Mouse (Mus musculus): ENCODE results near the gene Tnfsf10. TPM values are rescaled to one million over a fixed set of nuclear protein-coding genes. Genes with fewer than 3 reads are reported as not detected.

Tnfsf10 gene
- 1.6 and 2.0 TPM in 2 replicates for polyA plus RNA-seq (2015; fragmentation: Nextera tagmentation; extraction: Ambion mirVana)

DNA sequence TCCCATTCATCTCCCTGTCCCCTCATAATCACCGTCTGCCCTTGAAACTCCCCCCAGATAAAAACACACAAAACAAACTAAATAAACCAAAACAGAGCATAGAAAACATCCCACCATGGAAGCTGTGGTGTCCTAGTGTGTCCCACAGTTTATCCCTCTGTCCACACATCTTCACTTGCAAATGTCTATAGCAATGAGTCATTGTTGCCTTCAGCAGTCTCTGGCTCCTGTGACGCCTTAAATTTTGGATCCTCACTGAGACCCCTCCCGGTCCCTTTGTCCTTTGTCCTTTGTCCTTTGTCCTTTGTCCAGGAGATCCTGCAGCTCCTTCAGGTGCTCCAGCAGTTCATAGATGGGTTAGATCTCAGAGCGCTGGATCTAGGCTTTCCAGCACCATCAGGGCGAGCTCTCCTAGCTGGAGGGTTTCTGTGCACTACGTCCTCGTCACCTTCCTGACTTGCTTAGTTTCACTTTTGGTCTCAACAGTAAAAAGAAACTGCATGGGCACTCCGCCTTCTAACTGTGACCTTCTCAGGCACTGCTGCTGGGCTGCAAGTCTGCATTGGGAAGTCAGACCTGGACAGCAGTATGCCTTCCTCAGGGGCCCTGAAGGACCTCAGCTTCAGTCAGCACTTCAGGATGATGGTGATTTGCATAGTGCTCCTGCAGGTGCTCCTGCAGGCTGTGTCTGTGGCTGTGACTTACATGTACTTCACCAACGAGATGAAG is at the start of gene Tnfsf10:
Gene Tnfsf10 (plus strand): TSS at position 470 of the 729 bp plus-strand sequence.

DNA sequence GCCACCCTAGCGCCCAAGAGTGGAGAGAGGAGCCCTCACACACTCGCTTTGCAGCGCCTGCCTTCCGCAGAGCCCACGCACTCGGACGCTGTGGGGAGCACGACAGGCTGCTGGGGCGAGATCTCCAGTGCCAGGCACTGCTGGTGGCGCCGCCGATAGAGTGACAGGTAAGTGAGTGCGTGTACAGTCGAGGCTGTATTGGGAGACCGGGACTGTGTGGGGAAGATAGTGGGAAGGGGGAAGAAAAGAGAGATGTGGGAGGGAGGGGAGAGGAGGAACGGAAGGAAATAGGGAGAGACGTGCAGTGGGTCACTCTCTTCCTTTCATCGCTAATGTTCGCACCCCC is 54.4 kb downstream of the Tnfsf10 start, which contains the start of gene Ghsr:
Gene Ghsr (plus strand): TSS at position 76 of the 346 bp plus-strand sequence.

Other genes with a start within 250 kb of the Tnfsf10 start
- 9.6 and 10.5 TPM in 2 replicates for gene Ect2, start 163.2 kb upstream of the Tnfsf10 start, polyA plus RNA-seq (2015; fragmentation: Nextera tagmentation; extraction: Ambion mirVana)
- 63.1 and 153 TPM in 2 replicates for gene Nceh1, start 134.1 kb upstream of the Tnfsf10 start, polyA plus RNA-seq (2015; fragmentation: Nextera tagmentation; extraction: Ambion mirVana)
- gene Ghsr, start 54.3 kb downstream of the Tnfsf10 start, polyA plus RNA-seq (2015; fragmentation: Nextera tagmentation; extraction: Ambion mirVana), result 0.05 TPM in 1 of 2 replicates, not detected in the other

All from adrenal gland, postnatal 0 days (tissue).